Mouse (Mus musculus) kidney, adult 2 months (tissue): ENCODE measurements around the gene Ankrd11.

Experiments
- CTCF ChIP-seq: fragments of 200-500 bp; conservative IDR thresholded peaks from 2 replicates; pipeline ENCODE4 v1.5.1; 2011; ENCODE audit warnings: low read depth, mild to moderate bottlenecking, control low read depth, low read length, moderate library complexity, mixed read lengths; ENCODE audit not compliant: insufficient read depth, insufficient read length
- POLR2A ChIP-seq: fragments of 200-500 bp; IDR thresholded peaks from one replicate; pipeline ENCODE4 v1.6.1; 2011; ENCODE audit warnings: low read depth, low read length, control low read depth

GRCm38 (mm10) chr8:122924091-122924490 lies 118.0 kb downstream of the Ankrd11 start:
- TF ChIP-seq CTCF (no peak), POLR2A (no peak)
